Mouse (Mus musculus) heart, postnatal 14 days (tissue): ENCODE measurements at regions not wholly inside any gene's neighbourhood (a gene's known extent, or its start where the extent isn't known, plus 50 kb on each side); places are given as distances from the start of the nearest gene placed in this dataset.
"Not testable (repeated sequence)": the region's sequence is repeated elsewhere in the genome, so short reads cannot be mapped to it uniquely, and the experiment has no call there.

Source experiments
- DNase-seq, 2 experiments: peaks; one replicate each; pipeline ENCODE4 v3.0.0; 2021 to 2022
- intact Hi-C: fragments of 180-260 bp; cut with DNase I; formaldehyde crosslinking; loops from one replicate; pipeline ENCODE4 v1.15.1; 2025

DNA sequence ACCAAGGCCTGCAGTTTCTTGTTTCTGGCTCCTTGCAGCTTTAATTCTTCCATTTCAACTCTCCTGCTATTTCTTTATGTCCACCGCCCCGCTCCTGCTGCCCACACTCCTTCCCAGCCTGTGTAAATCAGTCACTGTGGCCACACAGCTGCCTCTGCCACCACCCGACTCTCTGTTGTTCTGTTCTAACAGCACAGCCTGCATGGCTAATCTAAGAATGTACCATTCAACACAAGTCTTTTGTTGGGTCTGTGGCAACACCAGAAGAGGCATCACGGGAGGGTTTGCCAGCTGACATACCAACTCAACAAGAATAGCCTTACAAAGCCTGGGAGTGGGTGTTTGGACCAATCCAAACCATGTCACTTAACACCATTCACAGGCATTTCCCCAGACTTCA is 264.9 kb upstream of the Pum3 start:
- DNase-seq: no peak
- intact Hi-C loops: no loop called here

DNA sequence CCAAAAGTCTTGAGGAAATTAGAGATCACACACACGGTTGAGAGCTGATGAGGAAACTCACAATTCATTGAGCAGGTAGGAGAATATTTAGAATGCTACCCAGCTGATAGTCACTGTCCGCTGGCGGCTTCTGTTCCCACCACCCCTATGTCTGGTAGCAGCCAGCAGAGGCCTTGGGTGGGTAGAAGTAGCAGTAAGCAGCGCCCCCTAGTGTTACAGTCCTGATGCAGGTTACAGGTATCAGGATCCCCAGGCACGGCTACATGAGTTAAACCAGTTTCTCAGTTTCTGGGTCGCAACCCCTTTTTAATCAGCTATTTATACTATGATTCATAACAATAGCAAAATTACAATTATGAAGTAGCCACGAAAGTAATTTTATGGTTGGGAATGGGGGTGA is 264.1 kb upstream of the Pum3 start:
- intact Hi-C loops: no loop called here
- no peak for DNase-seq

DNA sequence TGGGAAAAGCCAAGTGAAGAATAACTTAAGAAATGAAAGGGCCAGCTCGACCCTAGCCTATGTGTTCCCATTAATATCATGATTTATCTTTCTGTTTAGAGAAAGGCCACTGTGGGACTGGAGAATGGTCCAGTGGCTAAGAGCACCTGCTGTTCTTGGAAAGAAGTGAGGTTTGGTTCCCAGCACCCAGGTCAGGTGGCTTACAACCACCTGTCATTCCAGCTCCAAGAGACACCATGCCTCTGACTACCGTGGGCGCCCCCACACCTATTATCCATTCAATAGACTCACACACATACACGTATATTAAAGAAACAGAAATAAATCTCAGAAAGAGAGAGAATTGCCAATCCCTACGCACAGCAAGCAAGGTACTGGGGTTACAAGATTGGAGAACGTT is 263.3 kb upstream of the Pum3 start:
- no peak for DNase-seq
- intact Hi-C loops: no loop called here

DNA sequence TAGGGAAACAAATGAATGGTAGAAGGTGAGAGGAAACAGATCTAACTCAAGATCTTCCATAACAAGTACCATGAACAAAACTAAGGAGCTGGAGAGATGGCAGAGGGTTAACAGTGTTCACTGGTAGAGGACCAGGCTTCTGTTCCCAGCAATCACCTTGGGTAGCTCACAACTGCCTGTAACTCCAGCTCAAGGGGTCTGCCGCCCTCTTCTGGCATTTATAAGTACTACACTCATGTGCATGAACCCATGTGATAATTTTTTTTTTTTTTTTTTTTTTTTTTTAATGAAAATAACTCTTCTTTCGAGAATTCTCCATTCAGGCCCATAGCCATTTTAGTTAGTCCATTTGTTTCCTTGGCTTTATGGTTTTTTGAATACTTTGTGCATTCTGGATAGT is 253.8 kb upstream of the Pum3 start:
- intact Hi-C loops: no loop called here
- DNase-seq: no peak

DNA sequence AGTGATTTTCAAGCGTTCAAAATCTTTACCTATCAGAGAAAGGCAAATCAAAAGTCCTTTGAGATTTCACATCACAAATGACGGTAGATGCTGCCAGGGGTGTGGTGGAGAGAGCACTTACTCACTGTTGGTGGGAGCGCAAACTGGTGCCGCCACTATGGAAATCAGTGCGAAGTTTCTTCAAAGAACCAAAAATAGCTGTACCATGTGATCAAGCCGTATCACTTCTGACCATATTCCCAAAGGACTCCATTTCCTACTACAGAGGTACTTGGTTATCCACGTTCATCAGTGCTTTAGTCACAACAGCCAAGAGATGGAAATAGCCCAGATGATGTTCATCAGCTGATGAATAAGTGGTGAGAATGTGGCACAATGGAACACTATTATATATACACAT is 249.8 kb upstream of the Pum3 start:
- intact Hi-C loops: no loop called here
- DNase-seq: no peak

DNA sequence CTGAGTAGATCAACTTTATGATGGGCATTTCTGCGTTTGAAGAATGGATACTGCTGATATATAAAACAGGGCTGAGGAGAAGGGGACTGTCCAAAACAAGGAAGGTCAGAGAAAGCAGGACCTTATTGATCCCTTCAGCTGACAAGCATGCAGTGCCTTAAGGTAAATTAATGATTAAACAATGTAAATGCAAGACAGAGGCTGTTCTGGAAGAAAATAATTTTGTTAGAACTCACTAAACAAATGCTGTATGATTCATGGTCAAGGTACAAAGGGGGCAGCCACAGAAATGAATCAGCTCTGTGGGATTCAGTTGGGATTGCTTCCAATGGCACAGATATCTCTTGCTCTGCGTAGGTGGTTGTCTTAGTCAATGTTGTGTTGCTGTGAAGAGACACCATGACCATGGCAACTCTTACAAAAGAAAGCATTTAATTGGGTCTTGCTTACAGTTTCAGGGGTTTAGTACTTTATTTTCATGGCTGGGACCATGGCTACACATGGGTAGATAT is 243.1 kb upstream of the Pum3 start:
- DNase-seq: no peak
- intact Hi-C loops: no loop called here

DNA sequence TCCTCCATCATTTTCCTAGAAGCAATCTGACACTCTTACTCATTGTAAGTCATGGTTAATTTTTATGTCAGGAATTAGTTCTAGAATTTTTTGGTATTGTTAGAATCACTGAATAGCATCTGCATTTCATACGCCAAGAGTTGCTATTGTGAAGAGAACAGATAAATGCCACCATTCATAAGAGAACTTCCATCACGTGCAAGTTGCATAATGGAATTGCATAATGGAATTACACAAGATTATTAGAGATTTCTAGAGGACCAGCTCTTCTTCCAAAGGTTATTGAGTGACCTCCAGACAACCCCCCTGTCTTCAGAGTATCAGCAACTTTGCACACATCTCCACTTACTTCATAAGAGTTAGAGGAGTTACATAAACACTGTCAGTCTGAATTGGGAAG is 233.7 kb upstream of the Pum3 start:
- DNase-seq: no peak
- intact Hi-C loops: no loop called here

DNA sequence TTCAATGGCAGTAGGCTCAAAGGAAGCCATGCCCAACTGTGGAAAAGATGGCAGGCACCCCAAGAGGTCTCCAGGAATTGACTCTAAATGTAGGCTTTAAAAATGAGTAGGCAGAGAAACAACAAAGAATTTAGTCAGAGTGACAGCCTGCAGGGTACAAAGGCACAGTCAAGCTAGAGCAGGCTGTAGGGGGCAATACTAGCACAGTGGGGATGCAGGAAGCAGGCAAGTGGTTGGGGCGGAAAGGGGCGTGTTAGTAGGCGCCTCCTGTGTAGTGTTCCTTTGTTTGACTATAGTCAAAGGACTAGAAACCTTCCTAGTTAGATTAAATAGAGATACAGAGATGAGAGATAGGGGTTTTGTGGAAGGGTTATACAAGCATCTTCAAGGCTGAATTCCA is 211.4 kb upstream of the Pum3 start:
- intact Hi-C loops: no loop called here
- DNase-seq: no peak

DNA sequence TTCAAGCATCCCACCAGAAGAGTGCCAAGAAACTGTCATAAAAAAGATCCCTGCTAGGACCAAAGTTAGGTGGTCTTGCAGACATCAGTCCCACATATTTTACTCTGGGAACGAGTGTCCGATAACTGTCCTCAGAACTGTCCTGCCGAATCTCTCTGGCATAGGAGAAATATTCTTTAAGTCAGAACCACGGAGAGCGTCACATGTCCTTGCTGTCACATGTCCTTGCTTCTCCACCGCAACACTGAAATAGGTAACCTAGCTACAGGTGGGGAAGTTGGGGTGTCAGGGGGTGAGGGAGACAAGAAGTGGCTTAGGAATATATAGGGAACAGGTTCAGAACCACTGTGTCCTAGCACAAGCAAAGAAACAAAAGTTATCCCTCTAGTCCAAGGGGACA is 203.5 kb upstream of the Pum3 start:
- DNase-seq: no peak
- intact Hi-C loops: no loop called here

DNA sequence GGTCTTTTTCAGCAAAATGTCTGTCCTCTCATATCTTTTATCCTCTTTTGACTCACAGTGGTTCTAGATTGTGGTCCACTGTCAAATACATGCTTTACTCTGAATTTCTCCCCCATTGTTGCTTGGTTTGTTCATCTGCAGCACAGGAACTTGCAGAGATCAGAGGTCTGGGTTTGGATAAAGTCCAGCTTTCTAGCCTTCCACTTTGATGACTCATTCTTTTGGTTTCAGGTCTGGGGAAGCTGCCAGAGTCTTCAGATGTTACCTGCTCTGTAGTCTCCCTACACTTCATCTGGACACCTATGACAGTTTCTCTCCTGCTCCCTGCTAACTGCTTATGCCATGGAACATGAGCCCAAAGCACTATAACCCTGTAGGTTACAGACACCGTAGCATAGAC is 198.0 kb upstream of the Pum3 start:
- intact Hi-C loops: no loop called here
- DNase-seq: no peak

DNA sequence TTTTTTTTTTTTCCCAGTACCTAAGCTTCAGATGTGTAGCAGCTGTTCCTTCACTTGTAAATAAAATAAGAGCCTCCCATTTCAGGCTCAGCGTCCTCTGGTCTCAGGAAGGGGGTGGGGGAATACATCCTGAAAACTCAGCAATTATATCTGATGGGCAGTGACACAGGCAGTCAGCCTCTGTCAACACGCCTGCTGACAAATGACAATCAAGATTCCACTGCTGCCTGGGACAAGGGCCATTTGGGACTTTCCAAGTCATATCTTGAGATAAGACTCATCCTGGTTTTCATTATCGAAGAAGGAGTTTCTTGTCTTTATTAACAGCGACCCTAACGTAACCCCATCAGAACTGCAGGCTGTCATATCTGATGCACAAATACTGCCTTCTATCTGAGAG is 187.9 kb upstream of the Pum3 start:
- DNase-seq: no peak
- intact Hi-C loops: no loop called here

DNA sequence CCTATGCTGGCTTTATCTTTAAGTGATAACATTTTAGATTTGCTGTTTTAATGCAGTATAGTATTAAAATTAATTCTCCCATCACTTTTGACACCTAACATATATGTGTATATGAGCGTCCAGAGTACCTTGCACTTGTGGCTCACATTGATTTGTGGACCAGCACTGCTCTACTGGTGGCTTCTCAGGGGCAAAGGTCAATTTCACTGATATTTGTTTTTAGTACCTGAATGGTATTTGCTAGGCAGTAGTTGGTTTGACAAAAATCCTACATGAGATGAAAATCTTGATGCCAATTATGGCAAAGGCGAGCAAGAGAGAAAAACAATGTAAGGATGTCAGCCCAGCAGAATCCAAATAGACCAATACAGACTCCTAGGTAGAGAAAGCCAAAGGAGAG is 177.3 kb upstream of the Pum3 start:
- intact Hi-C loops: no loop called here
- DNase-seq: no peak

DNA sequence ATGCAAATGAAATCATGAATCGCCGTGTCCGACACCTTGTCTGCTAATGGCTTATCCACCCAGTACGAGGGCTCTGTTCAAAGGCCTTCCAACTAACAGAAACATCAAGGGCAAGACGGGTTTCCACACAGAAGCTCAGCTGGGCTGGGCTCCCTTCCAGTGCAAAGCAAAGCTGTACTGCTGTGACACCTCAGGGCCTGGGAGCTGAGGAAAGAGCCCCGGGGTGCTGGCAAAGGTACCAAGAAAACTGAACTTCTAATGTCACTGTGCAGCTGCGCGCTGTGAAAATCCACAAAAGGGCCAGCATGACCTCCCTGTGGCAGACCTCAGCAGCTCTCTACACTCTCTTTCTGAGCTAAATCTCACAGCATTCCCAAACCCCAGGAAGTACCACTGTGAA is 173.7 kb upstream of the Pum3 start:
- intact Hi-C loops: no loop called here
- no peak for DNase-seq

DNA sequence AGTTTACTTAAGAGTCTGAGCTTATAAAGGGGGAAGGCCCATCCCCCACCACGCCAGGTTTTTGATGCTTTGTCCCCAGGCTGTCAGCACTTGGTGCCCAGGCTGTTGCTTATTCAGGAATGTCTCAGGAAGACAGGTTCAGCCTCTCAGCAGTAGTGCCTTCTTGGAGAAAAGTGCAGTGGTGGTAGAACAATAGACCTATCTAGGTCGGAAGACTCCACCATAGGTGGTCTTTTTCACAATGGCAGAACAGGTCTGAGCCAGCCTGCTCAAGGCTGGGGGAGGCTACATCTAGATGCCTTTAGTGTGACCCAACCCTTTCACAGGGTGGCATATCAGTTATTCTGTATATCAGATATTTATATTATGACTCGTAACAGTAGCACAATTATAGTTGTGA is 171.9 kb upstream of the Pum3 start:
- no peak for DNase-seq
- intact Hi-C loops: no loop called here

DNA sequence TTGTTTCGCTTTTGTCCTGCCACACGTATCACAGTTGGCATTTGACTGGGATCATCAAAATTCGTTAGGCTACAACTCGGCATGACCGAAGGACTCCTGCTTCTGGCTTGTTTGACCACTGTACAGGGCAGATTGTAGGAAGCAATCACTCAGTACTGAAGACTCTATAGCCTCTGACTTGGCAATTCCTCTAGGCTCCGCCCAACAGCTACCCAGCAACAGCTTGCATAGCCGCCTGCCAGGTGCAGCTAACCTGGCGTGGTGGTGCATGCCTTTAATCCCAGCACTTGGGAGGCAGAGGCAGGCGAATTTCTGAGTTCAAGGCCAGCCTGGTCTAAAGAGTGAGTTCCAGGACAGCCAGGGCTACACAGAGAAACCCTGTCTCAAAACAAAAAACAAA is 170.8 kb upstream of the Pum3 start:
- intact Hi-C loops, DNase-seq: not testable (repeated sequence)

DNA sequence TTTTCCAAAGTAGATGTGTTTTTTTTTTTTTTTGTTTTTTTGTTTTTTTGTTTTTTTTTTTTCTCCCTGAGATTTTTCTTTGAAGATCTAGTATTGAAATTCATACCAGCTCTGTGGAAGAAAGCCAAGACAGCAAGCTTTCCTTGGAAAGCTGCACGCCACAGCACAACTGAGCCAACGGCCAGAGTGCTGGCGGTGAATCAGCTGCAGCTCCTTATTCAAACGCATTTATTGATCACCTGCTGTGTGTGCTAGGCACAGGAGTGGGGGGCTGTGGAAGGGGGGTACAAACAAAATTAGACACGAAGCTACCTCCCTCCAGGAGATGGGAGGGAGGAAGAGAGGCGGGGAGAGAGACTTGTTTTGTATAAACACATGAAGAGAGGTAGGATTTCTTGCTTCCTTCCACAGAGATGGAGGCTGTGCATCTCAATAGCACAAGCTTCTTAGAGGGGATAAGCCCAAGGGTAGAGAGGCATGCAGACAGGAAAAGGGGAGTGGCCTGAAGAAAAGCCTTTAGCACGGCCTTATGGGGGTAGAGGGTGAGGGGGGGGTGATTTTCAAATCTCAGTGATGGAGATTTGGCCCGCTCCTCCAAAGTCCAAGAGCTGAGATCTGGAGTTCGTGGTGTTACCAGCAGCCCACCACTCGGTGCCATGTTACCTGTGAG is 170.1 kb upstream of the Pum3 start:
- intact Hi-C loops: no loop called here
- DNase-seq: no peak

DNA sequence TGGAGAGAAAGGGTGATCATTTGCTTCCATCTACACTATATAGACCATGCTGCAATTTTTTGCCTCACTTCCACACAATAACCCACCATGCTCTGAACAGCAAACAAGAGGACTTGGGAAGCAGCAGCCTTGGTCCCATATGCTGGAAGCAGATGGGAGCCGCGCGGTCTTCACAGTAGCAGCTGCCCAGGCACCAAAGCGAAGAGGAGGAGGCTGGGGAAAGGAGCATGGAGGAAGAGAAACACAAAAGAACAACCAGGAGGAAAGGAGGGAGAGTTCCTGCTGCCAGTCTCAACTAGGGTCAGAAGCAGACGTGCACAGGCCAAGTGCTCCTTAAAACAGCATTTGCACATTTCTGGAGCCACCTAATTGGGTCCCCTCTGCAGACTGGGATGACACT is 168.7 kb upstream of the Pum3 start:
- no peak for DNase-seq
- intact Hi-C loops: no loop called here

DNA sequence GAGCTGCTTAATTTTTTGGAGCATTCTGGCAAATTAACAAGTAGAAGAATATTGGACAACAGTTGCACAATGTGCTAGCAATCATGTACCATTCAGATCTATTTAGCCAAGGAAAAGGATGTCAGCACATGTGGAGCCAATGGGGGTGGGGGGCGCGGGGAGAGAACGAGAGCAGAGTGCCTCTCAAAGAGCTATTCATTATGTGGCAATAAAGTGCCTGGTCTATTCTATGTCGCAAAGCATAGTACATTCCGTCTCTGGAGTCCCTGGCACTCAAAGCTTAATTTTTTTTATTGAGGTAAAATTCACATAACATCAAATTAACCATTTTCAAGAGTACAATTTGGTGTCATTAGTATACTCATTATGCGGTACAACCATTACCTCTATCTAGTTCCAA is 155.9 kb upstream of the Pum3 start:
- DNase-seq: no peak
- intact Hi-C loops: no loop called here

DNA sequence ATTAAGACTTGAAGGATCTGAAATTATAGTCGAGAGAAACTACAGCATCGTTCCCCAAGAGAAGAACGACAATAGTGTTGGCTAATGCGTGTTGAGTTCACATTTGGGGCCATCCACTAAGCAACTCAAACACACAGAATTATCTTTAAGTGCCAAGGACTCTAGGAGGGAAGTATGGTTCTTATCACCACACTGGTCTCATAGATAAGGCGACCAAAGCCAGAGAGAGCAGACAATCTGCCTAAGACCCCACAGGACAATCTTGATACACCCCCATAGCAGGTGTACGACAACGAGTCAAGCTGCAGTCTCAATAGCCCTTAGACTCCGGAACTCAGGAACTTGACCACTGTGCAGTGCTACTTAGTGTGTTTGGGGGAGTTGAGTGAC is 152.5 kb upstream of the Pum3 start:
- intact Hi-C loops: no loop called here
- no peak for DNase-seq

DNA sequence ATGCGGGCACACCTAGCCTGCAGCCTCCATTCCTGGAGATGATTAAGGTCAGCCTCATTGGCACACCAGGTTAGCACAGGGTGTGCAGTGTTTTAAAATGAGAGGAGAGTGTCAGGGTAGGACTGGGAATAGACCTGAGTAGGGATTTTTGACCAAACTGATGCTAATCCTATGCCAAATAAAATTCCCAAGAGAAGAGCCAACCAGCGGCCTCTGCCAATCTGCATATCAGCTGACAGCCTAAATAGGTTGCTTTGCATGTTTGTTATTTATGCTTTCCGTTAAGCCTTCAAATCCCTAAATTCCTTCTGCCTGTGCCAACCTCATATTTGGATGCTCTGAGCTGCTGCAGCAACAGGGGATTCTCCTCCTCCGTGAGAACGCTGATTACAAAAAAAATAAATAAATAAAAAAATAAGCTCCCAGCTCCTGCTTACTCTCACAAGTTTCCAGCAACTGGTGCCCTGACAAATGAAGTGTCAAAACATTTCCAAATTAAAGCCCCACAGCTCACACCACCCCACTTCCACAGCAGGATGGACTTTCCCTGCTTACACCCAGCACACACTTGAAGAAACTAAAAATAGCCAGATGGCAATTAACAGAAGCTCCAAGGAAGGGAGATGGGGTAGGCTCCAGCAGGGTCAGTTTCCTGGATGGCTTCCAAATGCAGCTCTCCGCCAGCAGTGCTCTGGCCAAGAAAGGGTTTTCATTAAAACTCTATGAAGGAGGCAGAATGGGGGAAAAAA is 151.9 kb upstream of the Pum3 start:
- DNase-seq: peak; percentile 3 to 32
- intact Hi-C loops: no loop called here

DNA sequence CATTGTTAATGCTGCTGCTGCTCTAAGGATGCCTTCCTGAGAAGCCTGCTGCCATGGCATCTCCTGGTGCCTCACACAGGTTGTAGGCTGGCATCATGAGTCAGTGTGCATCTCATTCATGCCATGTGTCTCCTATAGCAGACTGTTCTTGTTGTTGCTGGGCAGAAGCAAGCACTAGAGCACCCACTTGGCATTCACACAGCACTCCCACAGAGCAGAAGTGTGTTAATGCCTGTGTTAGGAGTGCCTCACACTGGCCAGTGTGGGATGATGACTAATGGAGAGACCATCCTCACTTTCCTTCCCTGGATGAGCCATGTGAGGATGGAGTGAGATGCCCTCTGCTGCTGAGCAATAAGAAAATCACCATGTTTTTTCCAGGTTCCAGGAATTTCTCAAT is 146.9 kb upstream of the Pum3 start:
- no peak for DNase-seq
- intact Hi-C loops: no loop called here

DNA sequence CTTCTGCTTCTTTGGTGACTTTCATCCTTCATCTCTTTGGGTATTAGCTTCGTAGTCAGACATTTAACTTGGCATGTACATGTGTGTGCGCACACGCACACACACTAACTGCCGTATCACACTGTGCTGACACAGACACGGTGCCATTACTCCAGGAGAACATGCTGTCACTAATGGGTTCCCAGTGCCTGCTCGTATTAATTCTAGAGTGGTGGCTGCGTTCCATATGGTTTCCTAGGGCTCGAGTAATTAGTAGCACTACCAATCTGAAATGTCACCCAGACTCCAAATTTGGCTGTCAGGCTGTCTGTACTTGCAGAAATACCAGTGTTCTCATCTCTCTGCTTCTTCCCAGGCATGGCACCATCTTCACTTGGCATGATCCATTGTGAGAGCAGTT is 137.3 kb upstream of the Pum3 start:
- intact Hi-C loops: no loop called here
- DNase-seq: no peak

DNA sequence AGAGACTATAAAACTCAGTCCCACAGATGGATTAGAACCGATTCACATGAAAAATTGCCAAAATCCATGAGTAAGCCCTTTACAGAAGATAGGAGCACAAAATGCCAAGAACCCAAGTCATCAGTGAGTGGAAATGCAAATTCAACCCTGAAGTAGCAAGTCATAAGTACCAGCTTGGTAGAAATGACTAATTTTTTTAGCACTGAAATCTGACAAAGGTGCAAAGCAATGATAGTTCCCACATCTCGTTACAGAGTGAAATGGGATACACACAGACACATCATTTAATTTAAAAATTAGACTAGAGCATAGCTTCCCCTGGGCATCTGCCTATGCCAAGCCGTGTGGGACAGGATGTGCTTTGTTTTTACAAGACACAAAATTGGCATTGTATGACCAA is 136.4 kb upstream of the Pum3 start:
- DNase-seq: no peak
- intact Hi-C loops: no loop called here
